ENCODE assay signal across 21 mouse cellular contexts in the genomic region with DNA sequence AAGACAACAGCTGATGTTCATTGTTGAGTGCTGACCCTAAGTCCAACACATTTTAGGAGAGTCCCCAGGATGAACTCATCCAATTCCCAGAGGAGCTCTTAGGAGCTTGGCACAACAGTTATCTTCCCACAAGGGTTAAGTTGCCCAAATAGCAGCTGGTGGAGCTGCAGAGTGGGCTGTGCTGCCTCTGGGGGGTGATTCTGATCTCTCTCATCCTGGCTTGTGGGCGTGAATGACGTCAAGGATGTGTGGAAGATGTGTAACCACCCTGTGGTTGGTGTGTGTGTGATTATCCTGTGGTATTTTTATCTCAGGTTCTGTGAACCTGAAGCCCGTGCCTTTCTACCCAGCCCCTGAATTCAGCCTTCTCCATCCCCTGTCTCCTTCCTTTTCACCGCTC.
DNase-seq lines count a peak whose midpoint lies in the region; TF ChIP-seq lines count a peak whose summit lies in the region.
"Had no signal": no experiment of that assay in that cellular context is flagged by ENCODE, and none has a peak within 500 bp of the region (broad histone marks: within the 10 kb centered on the region; RNA-seq: fewer than 3 reads in every experiment).

No protein-coding gene starts in this region.

- no peak for TF ChIP-seq POLR2A in thymus, adult 2 months (IDR thresholded peaks at IDR 0.05; ENCODE audit: control insufficient read depth, extremely low read depth, insufficient read depth, low read length, poor library complexity)

- no peaks in the 10 kb centered on the region for H3K4me1 ChIP-seq in thymus, adult 2 months (replicated peaks; ENCODE audit: control insufficient read depth, insufficient read depth, low read length)
- H3K4me1 ChIP-seq: embryonic facial prominence, embryonic 13.5 days; forebrain, embryonic 12.5 days; heart, embryonic 15.5 days; hindbrain, embryonic 13.5 days had no signal

- intact Hi-C loops in gastrocnemius, postnatal 14 days (cut with DNase I; ENCODE audit: low total_unique reads) = no loop called here

- no peaks in the 10 kb centered on the region for H3K27me3 ChIP-seq in thymus, adult 2 months (ENCODE audit: control insufficient read depth, insufficient read depth, low read length)
- H3K27me3 ChIP-seq: embryonic facial prominence, embryonic 13.5 days; forebrain, embryonic 12.5 days; heart, embryonic 15.5 days; hindbrain, embryonic 13.5 days had no signal

- H3K4me3 ChIP-seq in thymus, adult 2 months (ENCODE audit: control insufficient read depth, insufficient read depth, low read length) = no peak overlapping the region
- H3K4me3 ChIP-seq: embryonic facial prominence, embryonic 13.5 days; forebrain, embryonic 12.5 days; gastrocnemius, adult 2 months; heart, embryonic 15.5 days; hindbrain, embryonic 13.5 days had no signal

- no peak for TF ChIP-seq CTCF in thymus, adult 2 months (IDR thresholded peaks at IDR 0.05; ENCODE audit: borderline replicate concordance, control insufficient read depth, extremely low read depth, insufficient read depth, low read length, poor library complexity)

- no peak overlapping the region for H3K27ac ChIP-seq in thymus, adult 2 months (ENCODE audit: control insufficient read depth, insufficient read depth, low read length)
- H3K27ac ChIP-seq: embryonic facial prominence, embryonic 13.5 days; forebrain, embryonic 12.5 days; gastrocnemius, adult 2 months; heart, embryonic 15.5 days; hindbrain, embryonic 13.5 days; hindbrain, postnatal 0 days had no signal

- DNase-seq in heart, adult 11 months = peak; percentile 48
- DNase-seq in heart, adult 8-10 months (ENCODE audit: low spot score) = no peak
- peak; percentile 12 for DNase-seq in thymus, postnatal 0 days (ENCODE audit: low spot score)
- DNase-seq in thymus, adult 2 months = no peak
- DNase-seq in NIH3T3 (ENCODE audit: low read depth) = peak; percentile 6
- no peak for DNase-seq in gastrocnemius, postnatal 14 days
- no peak for DNase-seq in Muller cell, postnatal 12 days (ENCODE audit: inconsistent ontology term)
- DNase-seq: adrenal gland, postnatal 14 days; cerebellum, adult 18-20 months; cerebellum, adult 9-11 months; cerebellum, postnatal 36 days; gastrocnemius, adult 2 months; gastrocnemius, postnatal 36 days; heart, adult 18-20 months; heart, postnatal 14 days had no signal

- H3K36me3 ChIP-seq in thymus, adult 2 months (ENCODE audit: control insufficient read depth, insufficient read depth, low read length) = no peaks in the 10 kb centered on the region
- H3K36me3 ChIP-seq: embryonic facial prominence, embryonic 13.5 days; forebrain, embryonic 12.5 days; G1E; heart, embryonic 15.5 days; hindbrain, embryonic 13.5 days had no signal

- 24% methylated on average over 4 of the region's 4 CpGs for WGBS in thymus, adult 2 months

Comparison
In these comparisons a context has a peak if more than half of its experiments do, and no peak if none do; other contexts are left out.
1. DNase-seq: peak in heart, adult 11 months (single experiment), thymus, postnatal 0 days (single experiment) and NIH3T3 (single experiment); none in heart, adult 8-10 months (single experiment), thymus, adult 2 months (single experiment), gastrocnemius, postnatal 14 days (single experiment) and Muller cell, postnatal 12 days (single experiment).